Mouse (Mus musculus) layer of hippocampus, postnatal 10 days (tissue): ENCODE measurements around the gene Ero1lb. TPM values are rescaled to one million over a fixed set of nuclear protein-coding genes. Genes with fewer than 3 reads are reported as not detected.

Experiments used
- DNase-seq, 2 experiments: peaks; one replicate each; pipeline ENCODE4 v3.0.0; 2021; ENCODE audit warnings: low spot score in 2 of 2
- long read RNA-seq: library from polyadenylated mRNA; stranded (forward); transcript quantifications from one replicate; pipeline ENCODE4 v2.0.0, GENCODE M21; 2023
- total RNA-seq, 2 experiments: library from RNA; stranded (reverse); gene quantifications; 2 replicates each; pipeline ENCODE4 v1.2.3; 2021

Ero1lb gene
- total RNA-seq: 1 to 10 TPM; 8.1 to 9.3 TPM
- long read RNA-seq, partial matches to known transcripts: 0 of 4 reads
- long read RNA-seq, other reads (novel, unspliced or antisense): 4 of 4 reads

- DNase-seq: peak; percentile 98 to 99
Measured at GRCm38 (mm10) chr13:12565621-12566390, at the start of gene Ero1lb. Gene Ero1lb (plus strand): TSS chr13:12565874.

- DNase-seq: no peak
Measured at GRCm38 (mm10) chr13:12519371-12519770, 46.3 kb upstream of the Ero1lb start.

- peak; percentile 37 to 50 for DNase-seq
Measured at GRCm38 (mm10) chr13:12519955-12520584, 45.6 kb upstream of the Ero1lb start, which contains the start of gene Edaradd. Gene Edaradd (minus strand): TSS chr13:12520438.

- no peak for DNase-seq
Measured at GRCm38 (mm10) chr13:12522346-12522745, 43.3 kb upstream of the Ero1lb start.

- no peak for DNase-seq
Measured at GRCm38 (mm10) chr13:12525678-12526077, 40.0 kb upstream of the Ero1lb start.

GRCm38 (mm10) chr13:12534628-12535027, 31.0 kb upstream of the Ero1lb start:
- no peak for DNase-seq

- peak; percentile 31 to 34 for DNase-seq
Measured at GRCm38 (mm10) chr13:12537971-12538370, 27.7 kb upstream of the Ero1lb start.

GRCm38 (mm10) chr13:12539716-12540115, 26.0 kb upstream of the Ero1lb start:
- DNase-seq: no peak

- DNase-seq: no peak
Measured at GRCm38 (mm10) chr13:12540119-12540518, 25.6 kb upstream of the Ero1lb start.

GRCm38 (mm10) chr13:12542006-12542981, 23.4 kb upstream of the Ero1lb start:
- DNase-seq: peak in 1 of 2 experiments; percentile 20

GRCm38 (mm10) chr13:12543246-12543645, 22.4 kb upstream of the Ero1lb start:
- no peak for DNase-seq

GRCm38 (mm10) chr13:12543880-12544568, 21.6 kb upstream of the Ero1lb start:
- DNase-seq: no peak

- DNase-seq: no peak
Measured at GRCm38 (mm10) chr13:12554211-12554610, 11.5 kb upstream of the Ero1lb start.

GRCm38 (mm10) chr13:12559044-12559443, 6.6 kb upstream of the Ero1lb start:
- DNase-seq: no peak

- DNase-seq: no peak
Measured at GRCm38 (mm10) chr13:12559462-12560120, 6.1 kb upstream of the Ero1lb start.

GRCm38 (mm10) chr13:12561729-12562128, 3.9 kb upstream of the Ero1lb start:
- no peak for DNase-seq

GRCm38 (mm10) chr13:12562256-12562655, 3.4 kb upstream of the Ero1lb start:
- DNase-seq: no peak

GRCm38 (mm10) chr13:12567936-12568335, 2.3 kb downstream of the Ero1lb start:
- DNase-seq: no peak

- no peak for DNase-seq
Measured at GRCm38 (mm10) chr13:12568597-12569469, 3.2 kb downstream of the Ero1lb start.
